Mouse (Mus musculus) cerebellum, adult 2 months (tissue): ENCODE data around the gene Kyat3.

Source experiments
- CTCF ChIP-seq: fragments of 200-500 bp; IDR thresholded peaks from 2 replicates; pipeline ENCODE4 v1.5.1; 2011; ENCODE audit warnings: low read depth, mild to moderate bottlenecking, control low read depth, low read length, moderate library complexity, borderline replicate concordance; ENCODE audit not compliant: insufficient read depth
- POLR2A ChIP-seq: fragments of 200-500 bp; IDR thresholded peaks from 2 replicates; pipeline ENCODE4 v1.6.1; 2011; ENCODE audit warnings: low read length, control low read depth, borderline replicate concordance; ENCODE audit not compliant: insufficient read depth

DNA sequence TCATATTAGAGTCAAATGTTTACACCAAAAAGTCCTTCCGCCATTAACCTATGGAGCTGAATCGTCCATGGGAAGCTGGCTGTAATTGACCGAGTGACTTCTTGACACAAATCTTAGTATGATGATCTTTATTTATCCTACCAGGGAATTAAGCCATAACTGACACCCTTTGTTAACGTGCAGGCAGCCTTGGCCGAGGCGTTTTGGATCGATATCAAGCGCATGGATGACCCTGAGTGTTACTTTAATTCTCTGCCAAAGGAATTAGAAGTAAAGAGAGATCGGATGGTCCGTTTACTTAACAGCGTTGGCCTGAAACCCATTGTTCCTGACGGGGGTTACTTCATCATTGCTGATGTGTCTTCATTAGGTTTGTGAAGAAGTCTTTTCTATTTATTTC is 33.4 kb downstream of the Kyat3 start:
- TF ChIP-seq CTCF (no peak), POLR2A (no peak)
